ENCODE assay signal across 12 mouse cellular contexts in genomic region chr4:55280706-55281105, GRCm38 (mm10).
DNase-seq lines count a peak whose midpoint lies in the region; ATAC-seq and TF ChIP-seq lines count a peak whose summit lies in the region.
"Had no signal": no experiment of that assay in that cellular context is flagged by ENCODE, and none has a peak within 500 bp of the region (broad histone marks: within the 10 kb centered on the region; RNA-seq: fewer than 3 reads in every experiment).

No protein-coding gene starts in this region.

- no peaks in the 10 kb centered on the region for H3K36me3 ChIP-seq in ES-E14 (ENCODE audit: control insufficient read depth, insufficient read depth, low read length, poor library complexity, severe bottlenecking)
- H3K36me3 ChIP-seq in midbrain, embryonic 14.5 days (ENCODE audit: control insufficient read depth, insufficient read depth, low read length) = no peaks in the 10 kb centered on the region
- H3K36me3 ChIP-seq: hindbrain, embryonic 15.5 days; lung, embryonic 15.5 days; stomach, embryonic 15.5 days had no signal

- DNase-seq in kidney, postnatal 10 days = peak; percentile 24
- DNase-seq in kidney, postnatal 14 days = no peak
- DNase-seq in CD4-positive helper T cell, adult 2 months (ENCODE audit: low read depth, low spot score) = peak; percentile 19
- DNase-seq in ES-E14 (ENCODE audit: low read depth, low spot score) = peak; percentile 41
- peak; percentile 52 for DNase-seq in lung, postnatal 36 days
- no peak for DNase-seq in gastrocnemius, postnatal 4 days (ENCODE audit: low spot score in 2 of 2)
- no peak for DNase-seq in midbrain, embryonic 14.5 days
- DNase-seq: embryo, embryonic 11 days had no signal

- H3K4me2 ChIP-seq in midbrain, embryonic 14.5 days (ENCODE audit: low read length) = no peak overlapping the region
- H3K4me2 ChIP-seq: hindbrain, embryonic 15.5 days; lung, embryonic 15.5 days; stomach, embryonic 15.5 days had no signal

- peaks cover 0 to 18% of the 10 kb centered on the region in 2 experiments; a peak in 2 of 4 replicates for H3K4me1 ChIP-seq in ES-E14 (ENCODE audit: control insufficient read depth in 2 of 2, insufficient read depth in 2 of 2, low read length in 2 of 2, poor library complexity in 1 of 2)
- 0 out of 2 replicates have a peak, but pooled peaks cover 3% of the 10 kb centered on the region for H3K4me1 ChIP-seq in midbrain, embryonic 14.5 days (ENCODE audit: control insufficient read depth, insufficient read depth, low read length)
- H3K4me1 ChIP-seq: hindbrain, embryonic 15.5 days; stomach, embryonic 15.5 days had no signal

- no peaks in the 10 kb centered on the region for H3K9me3 ChIP-seq in ES-E14 (ENCODE audit: control insufficient read depth, insufficient read depth, low read depth, low read length)
- H3K9me3 ChIP-seq in midbrain, embryonic 14.5 days (ENCODE audit: control insufficient read depth, low read length) = no peaks in the 10 kb centered on the region
- H3K9me3 ChIP-seq: hindbrain, embryonic 15.5 days; lung, embryonic 15.5 days; stomach, embryonic 15.5 days had no signal

- WGBS in midbrain, embryonic 14.5 days = 83% methylated on average over 3 of the region's 3 CpGs

- in situ Hi-C loops in ES-E14 (cut with MboI; ENCODE audit: low sequenced_read_pairs in 2 of 2, unreplicated experiment in 2 of 2) = no loop called here

- no peak overlapping the region for H3K27ac ChIP-seq in ES-E14 (ENCODE audit: insufficient read depth, low read depth, low read length, poor library complexity, severe bottlenecking)
- H3K27ac ChIP-seq in midbrain, embryonic 14.5 days (replicated peaks; ENCODE audit: low read depth, low read length) = no peak overlapping the region
- H3K27ac ChIP-seq: hindbrain, embryonic 15.5 days; lung, embryonic 15.5 days; stomach, embryonic 15.5 days had no signal

- no peak overlapping the region for H3K9ac ChIP-seq in ES-E14 (ENCODE audit: insufficient read depth, low read depth, low read length, poor library complexity, severe bottlenecking)
- no peak overlapping the region for H3K9ac ChIP-seq in midbrain, embryonic 14.5 days (replicated peaks; ENCODE audit: low read length)
- H3K9ac ChIP-seq: hindbrain, embryonic 15.5 days; lung, embryonic 15.5 days; stomach, embryonic 15.5 days had no signal

- H3K27me3 ChIP-seq in midbrain, embryonic 14.5 days (ENCODE audit: control insufficient read depth, insufficient read depth, low read length) = no peaks in the 10 kb centered on the region
- H3K27me3 ChIP-seq: hindbrain, embryonic 15.5 days; lung, embryonic 15.5 days; stomach, embryonic 15.5 days had no signal

- no peak for ATAC-seq in midbrain, embryonic 14.5 days (ENCODE audit: low FRiP score, low TSS enrichment)

- H3K4me3 ChIP-seq in ES-E14 (ENCODE audit: insufficient read depth in 1 of 2, low read depth in 1 of 2, low read length in 2 of 2, poor library complexity in 1 of 2, severe bottlenecking in 1 of 2) = no peak overlapping the region
- H3K4me3 ChIP-seq in midbrain, embryonic 14.5 days (replicated peaks; ENCODE audit: low read depth, low read length) = no peak overlapping the region
- H3K4me3 ChIP-seq: hindbrain, embryonic 15.5 days; lung, embryonic 15.5 days; myocyte; stomach, embryonic 15.5 days had no signal

TF ChIP-seq in ES-E14, 5 proteins besides CTCF, POLR2A, EP300 and RAD21:
- TF ChIP-seq MAFK (IDR thresholded peaks at IDR 0.05; ENCODE audit: insufficient read depth, low read depth, low read length) (no peak), CHD2 (IDR thresholded peaks at IDR 0.05; ENCODE audit: low read depth, low read length) (no peak), HCFC1 (IDR thresholded peaks at IDR 0.05; ENCODE audit: borderline replicate concordance, insufficient read depth, low read length) (no peak), ZC3H11A (IDR thresholded peaks at IDR 0.05; ENCODE audit: borderline replicate concordance, low read depth, low read length) (no peak), ZNF384 (IDR thresholded peaks at IDR 0.05; ENCODE audit: low read depth, low read length) (no peak)

Comparison
In these comparisons a context has a peak if more than half of its experiments do, and no peak if none do; other contexts are left out.
1. DNase-seq: peak in kidney, postnatal 10 days (single experiment), CD4-positive helper T cell, adult 2 months (single experiment), ES-E14 (single experiment) and lung, postnatal 36 days (single experiment); none in kidney, postnatal 14 days (single experiment), gastrocnemius, postnatal 4 days (0 of 2) and midbrain, embryonic 14.5 days (single experiment).